Mouse (Mus musculus) CD4-positive, CD25-positive, alpha-beta regulatory T cell (primary cell): ENCODE measurements around the gene 1700021F05Rik. TPM values are rescaled to one million over a fixed set of nuclear protein-coding genes. Genes with fewer than 3 reads are reported as not detected.

ENCODE experiments used
- polyA plus RNA-seq: library from polyadenylated mRNA; unstranded; fragments of 100-300 nt; shearing (Covaris generic); gene quantifications from one replicate; pipeline ENCODE4 v1.2.1, GENCODE M21; 2017

Gene 1700021F05Rik
- 27.6 TPM for polyA plus RNA-seq

GRCm38 (mm10) chr10:43540442-43541152, at the start of gene 1700021F05Rik:
Gene 1700021F05Rik (minus strand): TSS chr10:43540994.

GRCm38 (mm10) chr10:43577997-43578331, 37.2 kb upstream of the 1700021F05Rik start, which contains the start of gene Cd24a:
Gene Cd24a (plus strand): TSS chr10:43578284.

DNA sequence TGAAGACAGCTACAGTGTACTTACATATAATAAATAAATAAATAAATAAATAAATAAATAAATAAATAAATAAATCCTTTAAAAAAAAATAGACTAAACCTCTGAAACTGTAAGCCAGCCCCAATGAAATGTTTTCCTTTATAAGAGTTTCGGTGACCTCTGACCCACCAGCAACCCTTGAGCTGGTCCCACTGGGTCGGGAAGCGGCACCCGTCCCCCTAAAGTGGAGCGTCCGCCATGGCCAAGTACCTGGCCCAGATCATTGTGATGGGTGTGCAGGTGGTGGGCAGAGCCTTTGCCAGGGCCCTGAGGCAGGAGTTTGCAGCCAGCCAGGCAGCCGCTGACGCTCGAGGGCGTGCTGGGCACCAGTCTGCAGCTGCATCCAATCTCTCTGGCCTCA, 16.9 kb downstream of the 1700021F05Rik start, which contains the start of gene Gm9803:
Gene Gm9803 (plus strand): TSS at position 154 of the 400 bp plus-strand sequence.

DNA sequence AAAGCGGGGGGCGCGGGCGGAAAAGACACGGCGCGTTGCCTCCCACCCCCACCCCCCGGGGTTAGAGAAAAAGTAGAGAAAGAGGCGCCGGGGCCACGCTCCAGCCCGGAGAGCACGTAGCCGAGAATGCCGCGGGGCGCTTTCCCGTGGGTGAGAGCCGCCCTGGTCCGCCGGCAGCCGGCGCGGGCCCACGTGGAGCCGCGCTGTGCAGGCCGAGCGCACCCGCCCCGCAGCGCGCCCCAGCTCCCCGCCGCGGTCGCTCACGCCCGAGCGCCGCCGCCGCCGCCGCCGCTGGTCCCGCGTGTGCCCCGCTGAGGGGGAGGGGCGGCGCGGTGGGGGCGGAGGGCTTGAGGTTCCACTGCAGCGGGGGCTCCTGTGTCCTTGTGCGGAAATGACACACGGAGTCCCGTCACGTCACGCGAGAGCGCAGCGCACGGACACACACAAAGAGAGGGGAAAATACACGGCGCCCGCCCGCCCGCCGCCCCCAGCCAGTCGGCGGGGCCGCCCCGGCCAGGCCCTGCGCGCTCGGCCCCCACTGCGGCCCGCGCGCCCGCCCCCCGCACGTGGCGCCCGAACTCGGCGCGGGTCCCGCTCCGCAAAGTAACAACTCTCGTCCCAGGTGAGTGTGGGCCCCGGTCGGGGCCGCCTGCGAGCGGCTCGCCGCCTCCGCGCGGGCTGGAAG, 61.9 kb downstream of the 1700021F05Rik start, which contains the start of gene Bend3:
Gene Bend3 (plus strand): TSS at position 81 of the 685 bp plus-strand sequence.

Other genes starting within 250 kb of the 1700021F05Rik start
- gene Bend3, start 62.2 kb downstream of the 1700021F05Rik start, polyA plus RNA-seq, result 3.2 TPM
- gene Gm9803, start 16.9 kb downstream of the 1700021F05Rik start, polyA plus RNA-seq, result 52.0 TPM
- gene Cd24a, start 37.3 kb upstream of the 1700021F05Rik start, polyA plus RNA-seq, result 1.8 TPM